Mouse (Mus musculus): ENCODE measurements around the gene Orai1.
"Not testable (repeated sequence)": the region's sequence is repeated elsewhere in the genome, so short reads cannot be mapped to it uniquely, and the experiment has no call there.

The Orai1 gene

GRCm38 (mm10) chr5:123014753-123015701, at the start of gene Orai1:
Gene Orai1, plus strand, starts transcription at chr5:123015074.
- peak; percentile 98 for DNase-seq (ENCODE audit: low spot score)

DNA sequence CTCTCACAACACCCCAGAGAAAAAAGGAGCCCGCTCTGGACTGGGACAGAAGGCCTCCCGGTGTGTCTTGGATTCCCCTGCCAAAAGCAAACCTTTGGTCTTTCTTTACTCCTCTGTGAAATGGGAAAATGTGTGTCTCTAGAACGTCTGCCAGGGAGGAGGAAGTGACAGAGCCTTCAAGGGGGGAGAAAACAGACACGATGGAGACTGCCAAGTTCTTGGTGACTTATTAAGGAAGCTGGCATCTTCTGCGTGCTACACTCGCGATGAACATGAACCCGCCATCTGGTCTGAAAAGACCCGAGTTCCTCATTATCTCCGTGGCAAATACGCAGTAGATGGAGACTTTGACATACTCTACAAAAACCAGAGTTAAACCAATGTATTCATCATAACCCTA, 49.4 kb upstream of the Orai1 start:
- DNase-seq (ENCODE audit: low spot score): no peak

DNA sequence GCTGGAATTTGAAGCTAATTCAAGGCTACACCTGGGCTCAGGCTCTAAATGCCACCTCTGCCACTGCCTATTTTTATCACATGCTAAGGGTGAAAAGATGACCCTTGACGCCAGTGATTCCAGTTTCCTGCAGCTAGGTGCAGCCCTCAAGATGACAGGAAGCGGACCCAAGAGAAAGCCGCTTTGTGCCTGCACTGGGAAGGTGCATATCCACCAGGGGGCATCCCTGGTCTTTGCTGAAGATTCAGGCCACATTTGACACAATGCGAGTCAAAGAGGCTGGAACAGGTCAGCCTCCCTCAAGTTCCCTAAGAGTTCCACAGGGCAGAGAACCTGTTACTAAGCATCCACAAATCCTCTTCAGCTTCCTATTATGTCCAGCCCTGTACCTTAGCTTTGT, 46.6 kb upstream of the Orai1 start:
- peak; percentile 85 for DNase-seq (ENCODE audit: low spot score)

DNA sequence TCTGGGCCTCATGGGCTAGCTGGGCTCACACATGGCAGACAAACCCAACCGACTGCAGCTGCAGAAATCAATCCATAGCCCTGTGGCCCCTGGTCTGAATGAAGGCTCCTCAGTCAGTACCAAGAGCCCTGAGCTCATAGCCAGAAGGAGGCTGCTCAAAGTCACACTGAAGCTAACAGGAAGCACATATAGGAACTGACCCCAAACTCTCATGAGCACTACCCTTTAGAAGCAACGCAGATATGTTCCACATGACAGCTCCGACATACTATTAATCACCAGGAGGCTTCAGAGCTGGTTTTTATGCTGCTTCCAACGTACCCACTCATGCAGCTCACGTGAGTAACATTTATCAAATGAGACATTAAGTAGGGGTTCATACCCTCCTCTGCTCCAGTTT, 44.8 kb upstream of the Orai1 start:
- no peak for DNase-seq (ENCODE audit: low spot score)

DNA sequence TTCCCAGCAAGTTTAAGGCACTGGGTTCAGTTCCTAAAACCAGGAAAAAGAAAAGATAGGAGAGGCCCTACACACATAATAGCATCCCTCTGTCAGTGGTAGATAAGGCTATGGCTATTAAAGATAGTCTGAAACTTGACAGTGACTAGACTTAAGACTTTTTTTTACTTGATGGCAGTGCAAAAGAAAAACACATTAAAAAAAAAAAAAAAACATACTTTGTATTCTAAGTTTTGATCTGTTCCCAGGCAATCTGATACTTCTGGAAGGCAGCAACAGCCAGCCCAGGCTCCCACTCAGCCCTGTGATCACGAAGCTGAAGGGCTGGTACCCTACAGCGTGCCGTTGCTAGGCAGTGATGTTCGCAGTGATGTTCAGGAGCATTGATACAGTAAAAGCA, 43.4 kb upstream of the Orai1 start:
- DNase-seq (ENCODE audit: low spot score): no peak

GRCm38 (mm10) chr5:122972116-122972515, 42.8 kb upstream of the Orai1 start:
- no peak for DNase-seq (ENCODE audit: low spot score)

- not testable (repeated sequence) for DNase-seq (ENCODE audit: low spot score)
Measured at GRCm38 (mm10) chr5:122974701-122975100, 40.2 kb upstream of the Orai1 start.

DNA sequence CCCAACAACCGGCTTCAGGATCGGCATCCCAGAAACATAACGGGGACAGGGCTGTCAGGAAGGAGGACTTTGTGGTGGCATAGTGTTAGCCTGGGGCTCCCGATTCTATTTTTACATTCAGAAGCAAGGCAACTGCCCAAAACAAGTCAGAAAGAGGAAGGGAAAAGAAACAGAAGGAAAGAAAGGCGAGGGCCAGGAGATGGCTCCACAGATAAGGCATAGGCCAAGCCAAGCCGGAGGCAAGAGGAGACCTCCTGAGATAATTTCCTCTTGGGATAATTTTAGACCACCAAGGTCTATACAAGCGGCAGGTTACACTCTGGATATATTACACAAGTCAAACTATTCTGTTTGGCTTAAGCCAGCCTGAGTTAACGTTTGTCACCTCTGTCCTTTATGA, 35.9 kb upstream of the Orai1 start:
- DNase-seq (ENCODE audit: low spot score): no peak

GRCm38 (mm10) chr5:122984483-122984882, 30.4 kb upstream of the Orai1 start:
- DNase-seq (ENCODE audit: low spot score): no peak

DNA sequence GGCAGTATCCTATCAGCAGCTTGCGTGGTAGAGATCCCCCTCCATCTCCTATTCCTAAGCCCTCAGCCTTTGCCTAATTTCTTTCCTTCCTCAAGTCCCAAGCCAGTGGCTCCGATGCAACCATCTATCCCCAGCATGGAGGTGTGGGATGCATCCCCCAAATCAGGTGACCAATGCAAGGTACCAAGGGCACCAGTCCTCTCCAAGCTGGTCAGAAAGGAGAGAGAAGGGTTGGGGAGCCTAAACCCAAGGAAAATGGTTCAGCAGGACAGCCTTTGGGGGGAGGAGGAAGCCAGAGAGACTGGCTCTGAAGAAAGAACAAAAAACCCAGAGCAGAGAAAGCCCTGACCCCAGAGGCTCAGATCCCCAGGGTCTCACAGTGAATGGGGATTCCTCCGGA, 29.6 kb upstream of the Orai1 start:
- DNase-seq (ENCODE audit: low spot score): no peak

DNA sequence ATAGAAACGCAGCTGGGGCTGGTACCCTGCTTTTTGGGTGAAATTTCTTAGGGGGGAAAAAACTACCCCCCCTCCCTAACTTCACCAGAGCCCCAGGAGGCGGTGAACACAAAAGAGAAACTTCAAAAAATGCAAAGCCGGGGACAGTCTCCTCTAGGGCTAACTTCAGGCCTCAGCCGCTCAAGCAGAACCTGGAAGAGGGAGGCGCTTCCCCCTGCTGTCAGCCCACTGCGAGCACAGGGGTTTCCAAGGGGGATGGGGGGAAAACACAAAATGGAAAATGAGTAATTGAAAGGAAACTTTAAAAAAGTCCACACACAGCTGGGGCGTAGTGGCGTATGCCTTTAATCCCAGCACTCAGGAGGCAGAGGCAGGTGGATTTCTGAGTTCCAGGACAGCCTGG, 28.8 kb upstream of the Orai1 start:
- no peak for DNase-seq (ENCODE audit: low spot score)

DNA sequence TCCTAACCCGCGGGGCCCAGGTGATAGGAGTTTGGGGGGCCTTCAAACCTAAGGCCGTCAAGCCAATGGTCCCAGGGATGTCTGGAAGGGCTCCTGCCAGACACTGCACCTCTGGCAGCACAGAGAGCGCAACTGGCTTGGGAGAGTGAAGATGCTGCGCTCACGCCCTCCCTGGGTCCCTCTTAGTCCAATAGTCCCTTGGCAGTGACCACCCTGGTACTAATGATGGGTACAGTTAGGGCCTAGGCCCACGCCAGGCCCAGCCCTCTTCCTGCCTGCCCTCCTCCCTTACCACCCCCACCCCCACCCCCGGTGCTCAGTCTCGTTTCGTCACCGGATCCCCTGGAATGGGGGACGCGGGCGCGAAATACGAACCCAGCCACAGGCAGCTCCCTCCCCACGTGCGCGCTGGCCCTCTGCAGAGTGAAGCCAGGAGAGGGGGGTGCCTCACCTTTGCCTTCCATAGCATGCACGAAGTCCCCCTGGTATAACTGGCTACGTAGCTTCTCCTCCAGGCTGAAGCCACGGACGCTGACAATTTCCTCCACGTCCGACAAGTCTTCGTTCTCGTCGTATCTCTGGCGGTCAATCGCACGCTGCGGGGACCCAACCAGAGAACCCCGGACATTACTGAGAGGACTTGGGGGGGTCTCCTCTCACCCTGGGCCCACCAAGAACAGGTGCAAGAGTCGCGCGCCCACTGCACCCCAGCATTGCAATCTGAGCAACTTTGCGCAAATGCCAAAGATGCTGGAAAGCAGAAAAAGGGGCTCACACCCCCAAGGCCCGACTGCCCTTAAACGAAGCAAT, 27.5 kb upstream of the Orai1 start:
- no peak for DNase-seq (ENCODE audit: low spot score)

GRCm38 (mm10) chr5:122988021-122988751, 26.7 kb upstream of the Orai1 start:
- peak; percentile 21 for DNase-seq (ENCODE audit: low spot score)

- DNase-seq (ENCODE audit: low spot score): peak; percentile 66
Measured at GRCm38 (mm10) chr5:122989001-122989525, 25.8 kb upstream of the Orai1 start.

- DNase-seq (ENCODE audit: low spot score): peak; percentile 26
Measured at GRCm38 (mm10) chr5:122989551-122990330, 25.1 kb upstream of the Orai1 start, which contains the start of gene Kdm2b. Gene Kdm2b, minus strand, starts transcription at chr5:122989823.

DNA sequence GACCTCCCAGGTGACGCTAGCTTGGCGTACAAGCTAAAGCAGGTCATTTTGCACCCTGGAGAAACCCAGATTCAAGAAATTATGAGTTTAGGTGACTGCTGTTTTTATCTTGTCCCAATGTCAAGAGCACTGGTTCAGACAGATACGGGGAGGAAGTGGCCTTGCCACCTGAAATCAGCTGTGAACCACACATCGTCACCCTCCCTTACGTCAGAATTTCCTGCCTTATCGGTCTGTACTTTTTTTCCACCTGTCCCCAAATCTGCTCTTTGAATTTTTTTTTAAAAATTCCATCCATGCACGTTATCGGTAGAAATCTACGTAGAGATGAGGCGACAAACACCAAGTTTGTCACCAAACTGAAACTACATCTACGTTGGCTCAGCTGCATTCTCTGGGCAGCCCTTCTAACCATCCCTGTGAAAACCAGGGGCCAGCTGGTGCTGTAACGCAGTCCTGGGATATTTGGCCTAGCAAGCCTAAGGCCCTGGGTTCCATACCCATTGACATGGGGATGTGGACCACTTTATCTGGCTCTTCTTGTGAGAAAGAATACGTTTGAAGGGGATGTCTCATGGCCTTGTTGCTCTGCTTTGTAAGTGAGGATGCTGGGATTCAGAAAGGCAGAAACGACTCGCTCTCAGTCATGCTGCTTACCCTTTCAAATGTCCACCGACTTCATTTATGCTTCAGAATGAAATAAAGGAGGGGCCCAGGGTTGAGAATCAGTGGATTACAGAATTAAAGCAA, 24.3 kb upstream of the Orai1 start:
- peak; percentile 51 for DNase-seq (ENCODE audit: low spot score)

DNA sequence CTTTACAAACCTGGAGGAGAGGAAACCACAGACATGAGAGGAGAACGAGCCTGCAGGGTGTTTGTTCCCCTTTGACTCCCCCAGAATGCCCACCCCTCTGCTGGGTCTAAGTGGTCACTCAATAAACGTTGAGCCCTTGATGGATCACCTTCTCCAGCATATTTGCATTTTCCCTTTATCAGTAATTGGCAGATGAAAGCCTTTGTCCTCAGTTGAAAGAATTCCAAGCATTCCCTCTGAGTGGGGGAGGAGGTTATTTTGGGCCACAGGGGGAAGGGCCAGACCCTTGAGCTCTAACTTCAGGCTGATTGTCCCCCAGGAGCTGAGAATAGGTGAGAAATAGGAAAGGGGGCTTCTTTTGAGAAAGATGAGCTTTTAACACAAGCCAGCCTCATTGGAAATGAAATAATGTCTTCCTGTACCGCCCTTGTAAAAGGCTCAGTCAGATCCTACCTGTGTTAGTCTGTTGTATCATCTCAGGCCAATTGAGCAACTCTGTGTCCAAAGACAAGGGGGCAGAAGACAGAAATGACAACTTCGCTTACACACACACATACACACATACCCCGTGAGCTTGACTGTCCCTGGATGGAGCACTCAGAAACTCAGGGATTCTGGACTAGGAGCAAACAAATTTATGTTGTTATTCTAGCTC, 23.4 kb upstream of the Orai1 start:
- no peak for DNase-seq (ENCODE audit: low spot score)

GRCm38 (mm10) chr5:122993811-122994210, 21.1 kb upstream of the Orai1 start:
- no peak for DNase-seq (ENCODE audit: low spot score)

- peak; percentile 95 for DNase-seq (ENCODE audit: low spot score)
Measured at GRCm38 (mm10) chr5:122994303-122994846, 20.5 kb upstream of the Orai1 start.

DNA sequence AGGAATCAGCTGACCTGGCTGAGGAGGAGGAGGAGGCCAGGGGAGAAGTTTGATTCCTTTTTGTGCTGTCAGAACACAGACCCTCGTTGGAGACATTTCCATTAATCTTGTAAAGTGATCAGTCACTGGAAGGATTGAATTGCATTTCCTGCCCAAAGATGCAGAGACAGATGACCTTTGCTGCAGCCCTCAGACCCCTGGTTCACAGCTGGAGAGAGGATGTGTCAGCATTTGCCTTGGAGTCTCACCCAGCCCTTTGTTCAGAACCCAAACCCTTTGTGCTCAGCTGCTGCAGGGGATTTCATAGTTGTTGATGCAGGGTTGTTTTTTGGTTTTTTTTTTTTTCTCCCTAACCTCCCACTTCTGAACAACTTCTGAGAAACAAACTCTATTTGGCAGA, 20.0 kb upstream of the Orai1 start:
- DNase-seq (ENCODE audit: low spot score): no peak
